Mouse (Mus musculus): ENCODE data around the gene Limk2.

Limk2 gene
- long read RNA-seq, experiment 1, partial matches to known transcripts, result 3 of 5 reads
- long read RNA-seq, experiment 1, other reads (novel, unspliced or antisense), result 1 of 5 reads
- long read RNA-seq, experiment 2, partial matches to known transcripts, result 7 of 16 reads
- long read RNA-seq, experiment 2, other reads (novel, unspliced or antisense), result 4 of 16 reads

DNA sequence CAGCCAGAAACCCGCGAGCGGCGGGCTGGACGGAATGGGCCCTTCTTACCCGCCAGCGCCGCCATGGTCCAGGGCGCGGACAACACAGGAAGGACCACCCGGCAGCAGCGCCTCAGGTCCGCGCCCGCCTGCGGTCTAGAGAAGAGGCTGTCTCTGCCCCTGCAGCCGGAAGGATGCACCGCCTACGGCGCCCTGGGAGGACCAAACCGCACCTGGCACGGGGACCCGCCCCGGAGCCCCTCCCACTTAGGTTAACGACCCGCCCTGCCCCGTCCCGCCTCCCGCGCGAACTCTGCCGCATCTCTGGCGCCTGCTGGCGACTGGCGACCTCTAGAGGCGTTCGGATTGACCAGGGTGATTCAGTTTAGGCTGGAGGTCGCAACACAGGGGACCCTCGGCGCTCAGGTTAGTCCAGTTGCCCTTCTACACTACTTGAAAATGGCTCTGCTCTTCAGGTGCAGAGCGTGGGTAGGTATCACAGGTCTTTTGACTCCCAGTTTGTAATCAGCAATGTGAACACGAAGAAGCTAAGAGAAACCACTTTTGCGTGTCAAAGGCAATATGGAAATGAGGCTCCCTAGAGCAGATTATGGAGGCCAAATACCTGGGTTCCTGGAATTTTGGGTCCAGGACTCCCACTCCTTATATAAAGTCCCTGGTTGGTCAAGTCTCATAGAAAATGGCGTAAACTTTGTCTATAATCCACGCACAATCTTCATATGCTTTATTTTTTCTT lies at the start of gene Limk2:
Gene Limk2, minus strand, starts transcription at position 193 of the 736 bp plus-strand sequence.
- intact Hi-C loops (cut with DNase I), result loop anchor here (2.0 to 5.0 kb wide), 3 partner anchors 22 to 62 kb away; partner anchors contain the start of gene Rnf185

DNA sequence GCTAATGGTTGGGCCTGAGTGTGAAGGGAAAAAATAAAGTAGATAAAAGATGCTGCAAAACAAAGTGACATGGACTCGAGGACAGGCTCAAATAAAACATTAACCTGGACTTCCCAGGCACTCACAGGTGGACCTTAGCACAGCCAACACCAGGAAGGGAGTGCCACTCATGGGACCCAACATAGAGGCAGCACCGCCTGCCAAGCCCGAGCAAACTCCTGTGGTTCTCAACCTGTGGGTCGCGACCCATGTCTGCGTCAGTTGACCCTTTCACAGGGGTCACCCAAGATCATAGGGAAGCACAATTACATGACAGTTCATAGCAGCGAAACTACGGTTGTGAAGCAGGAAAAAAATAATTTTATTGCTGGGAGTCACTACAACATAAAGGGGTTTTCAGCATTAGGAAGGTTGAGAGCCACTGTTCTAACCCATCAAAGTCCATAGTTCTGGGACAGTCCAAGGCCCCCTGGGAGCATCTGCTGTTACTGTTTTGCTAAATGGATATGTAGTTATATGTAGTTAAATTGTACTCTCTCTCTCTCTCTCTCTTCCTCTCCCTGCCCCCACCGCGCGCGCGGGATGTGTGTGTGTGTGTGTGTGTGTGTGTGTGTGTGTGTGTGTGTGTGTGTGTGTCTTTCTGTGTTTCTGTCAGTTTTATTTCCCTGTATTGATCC lies 49.6 kb upstream of the Limk2 start:
- intact Hi-C loops (cut with DNase I), result no loop called here

DNA sequence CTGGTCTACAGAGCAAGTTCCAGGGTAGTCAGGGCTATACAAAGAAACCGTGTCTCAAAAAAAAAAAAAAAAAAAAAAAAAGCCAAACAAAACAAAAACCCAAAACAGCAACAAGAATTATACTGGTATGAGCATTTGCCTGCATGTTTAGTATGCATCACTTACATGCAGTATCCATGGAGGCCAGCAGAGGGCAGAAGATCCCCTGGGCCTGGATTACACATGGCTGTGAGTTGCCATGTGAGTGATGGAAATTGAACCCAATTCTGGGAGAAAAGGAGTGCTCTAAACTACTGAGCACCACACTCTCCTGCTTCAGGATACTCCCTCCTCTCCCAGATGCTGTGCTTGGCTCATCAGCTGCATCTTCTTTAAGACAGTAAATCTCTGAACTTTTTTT lies 47.4 kb upstream of the Limk2 start:
- intact Hi-C loops (cut with DNase I), result no loop called here

DNA sequence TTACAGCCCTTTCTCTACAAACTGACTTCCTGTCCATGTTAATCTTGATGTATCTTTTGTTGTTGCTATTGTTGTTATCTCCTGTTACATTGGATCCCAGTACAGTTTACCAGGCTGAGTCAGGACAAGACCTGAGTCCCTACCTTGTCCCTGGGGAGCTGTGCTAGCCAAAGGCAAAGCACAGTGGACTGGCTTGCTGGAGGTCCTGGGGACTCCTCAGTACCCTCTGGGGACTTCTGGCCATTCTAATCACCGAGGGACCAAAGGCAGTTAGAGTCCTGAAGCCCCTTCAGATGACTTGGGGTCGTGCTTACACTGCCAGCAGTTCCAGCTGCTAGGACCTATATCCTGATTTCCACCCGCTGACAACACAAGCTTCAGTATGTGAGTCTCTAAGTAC lies 45.5 kb upstream of the Limk2 start:
- intact Hi-C loops (cut with DNase I), result loop anchor here (5.0 kb wide), 1 partner anchor 47 kb away; the partner anchor contains the start of gene Limk2

DNA sequence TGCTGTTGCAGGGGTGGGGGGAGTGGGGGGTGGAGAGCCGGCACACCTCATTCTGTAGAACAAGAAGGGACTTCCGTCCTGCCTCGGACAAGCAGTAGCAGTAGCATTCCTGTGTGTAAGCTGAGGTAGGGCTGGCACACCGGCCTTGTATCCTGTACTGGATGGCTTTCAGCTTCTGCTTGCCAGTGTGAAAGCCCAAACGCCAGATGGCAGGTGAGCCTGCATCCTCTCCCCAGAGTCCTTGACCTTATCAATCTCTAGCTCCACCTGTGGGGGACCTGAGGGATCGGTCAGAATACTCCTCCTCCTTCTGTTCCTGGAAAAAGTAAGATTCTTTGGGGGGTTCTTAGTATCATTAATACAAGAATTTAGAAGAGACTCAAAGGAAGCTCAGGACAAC lies 44.5 kb upstream of the Limk2 start:
- intact Hi-C loops (cut with DNase I), result loop anchor here (5.0 kb wide), 1 partner anchor 46 kb away; the partner anchor contains the start of gene Limk2

DNA sequence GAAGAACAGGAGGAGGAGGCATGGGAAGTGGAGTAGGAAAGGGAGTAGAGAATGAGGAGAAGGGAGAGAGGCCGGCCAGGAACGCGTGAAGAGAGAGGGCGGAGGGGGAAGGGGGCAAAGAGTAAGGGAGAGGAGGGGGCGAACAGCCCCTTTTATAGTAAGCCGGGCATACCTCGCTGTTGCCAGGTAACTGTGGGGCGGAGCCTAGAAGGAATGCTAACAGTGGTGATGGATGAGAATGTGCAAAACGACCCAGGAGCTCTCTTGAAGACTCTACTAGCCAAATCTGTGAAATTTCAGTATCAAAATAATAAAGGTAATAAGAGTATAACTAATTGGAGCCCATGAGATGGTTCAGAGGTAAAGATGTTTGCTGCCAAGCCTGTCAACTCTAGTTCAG lies 43.8 kb upstream of the Limk2 start:
- intact Hi-C loops (cut with DNase I), result loop anchor here (5.0 kb wide), 1 partner anchor 45 kb away; the partner anchor contains the start of gene Limk2

DNA sequence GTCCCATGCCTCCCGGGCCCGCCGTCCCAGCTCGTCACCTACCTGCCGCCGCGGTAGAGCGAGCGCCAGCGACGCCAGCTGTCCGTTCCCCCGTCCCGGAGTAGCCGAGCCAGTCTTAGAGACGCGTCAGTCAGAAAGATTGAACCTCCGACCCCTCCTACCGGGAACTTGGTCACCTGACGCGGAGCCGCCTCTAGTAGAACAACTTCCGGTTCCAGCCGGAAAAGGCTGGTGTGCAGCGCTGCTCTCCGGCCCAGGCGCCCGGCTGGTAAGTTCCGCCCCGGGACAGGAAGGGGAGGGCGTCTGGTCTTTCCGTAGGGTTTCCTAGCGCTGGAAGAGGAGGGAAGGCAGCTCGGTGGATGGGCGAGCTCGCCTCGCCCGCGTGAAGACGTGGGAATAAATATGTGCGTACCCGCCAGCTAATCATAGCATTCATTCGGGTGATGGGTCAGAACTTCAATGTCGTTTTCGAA lies 43.2 kb upstream of the Limk2 start, which contains the start of gene Rnf185:
Gene Rnf185, minus strand, starts transcription at position 197 of the 473 bp plus-strand sequence.
- intact Hi-C loops (cut with DNase I), result loop anchor here (5.0 kb wide), 1 partner anchor 45 kb away; the partner anchor contains the start of gene Limk2

DNA sequence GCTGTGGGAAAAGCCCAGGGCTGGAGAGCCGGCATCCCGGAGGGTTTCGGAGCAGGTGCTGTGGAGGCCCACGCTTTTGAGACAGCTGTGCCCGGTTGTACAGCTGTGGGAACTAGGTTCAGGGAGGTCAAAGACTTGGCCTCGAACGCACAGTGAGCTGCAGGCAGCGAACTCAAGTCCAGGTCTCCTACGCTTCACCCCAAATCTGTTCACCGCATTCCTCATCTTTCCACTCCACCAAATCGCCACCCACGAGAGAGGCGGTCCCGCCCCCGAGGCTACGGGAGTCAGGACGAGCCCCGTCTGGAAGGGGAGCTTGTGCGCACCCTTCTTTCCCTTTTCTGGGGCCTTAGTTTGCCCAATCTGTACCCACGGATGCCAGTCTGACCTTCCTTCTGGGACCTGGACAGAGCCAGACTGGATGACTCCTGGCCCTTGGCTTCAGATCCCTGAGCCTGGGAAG lies 42.7 kb upstream of the Limk2 start:
- intact Hi-C loops (cut with DNase I), result loop anchor here (5.0 kb wide), 1 partner anchor 44 kb away; the partner anchor contains the start of gene Limk2

DNA sequence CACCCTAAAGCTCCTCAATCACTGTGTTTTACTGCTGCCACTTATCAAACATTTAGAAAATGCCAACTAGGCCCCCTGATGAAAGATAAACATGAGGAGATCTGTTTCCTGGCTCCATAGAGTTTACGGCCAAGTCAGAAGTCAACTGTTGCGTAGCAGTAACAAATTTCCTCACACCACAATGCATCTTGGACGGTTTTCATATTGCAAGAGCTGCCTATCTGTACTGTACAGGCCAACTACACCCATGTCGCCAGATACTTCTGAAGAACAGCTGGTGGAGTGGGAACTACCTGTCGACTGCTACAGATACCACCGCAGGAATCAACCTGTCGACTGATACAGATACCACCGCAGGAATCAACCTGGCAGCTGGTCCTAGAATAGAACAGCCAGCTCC lies 35.9 kb upstream of the Limk2 start:
- intact Hi-C loops (cut with DNase I), result no loop called here

DNA sequence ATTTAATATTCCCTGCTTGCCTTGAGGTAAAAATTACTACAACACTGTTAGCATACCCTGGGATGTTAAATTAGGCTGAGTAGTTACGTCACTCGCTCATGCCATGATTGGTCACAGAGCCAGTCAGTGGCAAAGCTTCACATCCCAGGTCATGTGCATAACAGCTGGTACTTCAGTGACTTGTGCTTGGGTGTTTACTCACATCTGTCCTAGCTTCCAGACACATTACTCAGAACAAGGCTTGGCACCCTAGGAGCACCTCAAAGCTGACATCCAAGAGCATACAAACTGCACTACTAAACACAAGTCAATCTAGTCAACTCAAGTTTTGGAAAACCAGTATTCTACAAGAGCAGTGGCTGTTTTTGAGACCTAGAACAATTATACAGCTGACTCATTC lies 34.1 kb upstream of the Limk2 start:
- intact Hi-C loops (cut with DNase I), result no loop called here

DNA sequence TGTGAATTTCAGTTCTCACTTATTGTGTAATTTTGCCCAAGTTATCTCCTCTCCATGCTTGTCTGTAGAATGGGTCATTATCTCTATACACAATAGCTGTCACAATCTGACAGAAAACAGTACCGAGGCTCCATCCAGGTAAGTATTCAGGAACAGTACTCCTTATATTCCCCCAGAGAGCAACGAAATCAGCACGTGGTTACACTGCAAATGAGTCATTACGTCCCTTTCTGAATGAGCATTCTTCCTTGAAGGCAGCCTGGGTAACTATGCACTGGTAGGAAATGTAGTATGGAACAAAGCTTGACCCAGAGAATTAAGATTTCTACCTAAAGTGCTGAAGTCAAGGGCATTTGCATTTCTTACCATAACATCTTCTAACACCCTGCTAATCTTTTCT lies 33.7 kb upstream of the Limk2 start:
- intact Hi-C loops (cut with DNase I), result no loop called here

DNA sequence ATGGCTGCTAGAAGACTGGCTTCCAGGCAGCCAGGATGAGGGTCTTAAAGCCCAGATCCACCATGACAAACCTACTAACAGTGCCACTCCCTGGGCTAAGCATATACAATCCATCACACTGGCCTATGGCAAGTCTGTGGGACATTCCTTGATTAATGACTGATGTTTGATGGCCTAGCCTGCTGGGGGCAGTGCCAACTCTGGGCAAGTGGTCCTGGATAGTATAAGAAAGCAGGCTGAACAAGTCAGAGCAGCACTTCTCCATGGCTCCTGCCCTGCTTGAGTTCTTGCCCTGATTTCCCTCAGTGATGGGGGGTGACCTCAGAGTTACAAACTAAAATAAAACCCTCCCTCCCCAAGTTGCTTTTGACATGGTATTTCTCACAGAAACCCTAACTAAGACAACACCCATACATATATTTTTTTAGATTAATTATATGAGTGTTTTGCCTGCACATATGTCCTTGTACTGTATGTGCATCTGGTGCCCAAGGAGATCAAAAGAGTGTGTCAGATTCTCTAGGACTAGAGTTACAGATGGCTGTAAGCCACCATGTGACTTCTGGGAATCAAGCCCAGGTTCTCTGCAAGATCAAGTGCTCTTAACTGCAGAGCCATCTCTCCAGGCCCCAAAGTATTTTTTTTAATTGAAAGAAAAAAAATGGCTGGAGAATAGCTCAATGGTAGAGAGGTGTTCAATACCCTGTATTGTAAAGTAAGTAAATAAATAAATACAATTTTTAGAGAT lies 32.9 kb upstream of the Limk2 start:
- intact Hi-C loops (cut with DNase I), result no loop called here

DNA sequence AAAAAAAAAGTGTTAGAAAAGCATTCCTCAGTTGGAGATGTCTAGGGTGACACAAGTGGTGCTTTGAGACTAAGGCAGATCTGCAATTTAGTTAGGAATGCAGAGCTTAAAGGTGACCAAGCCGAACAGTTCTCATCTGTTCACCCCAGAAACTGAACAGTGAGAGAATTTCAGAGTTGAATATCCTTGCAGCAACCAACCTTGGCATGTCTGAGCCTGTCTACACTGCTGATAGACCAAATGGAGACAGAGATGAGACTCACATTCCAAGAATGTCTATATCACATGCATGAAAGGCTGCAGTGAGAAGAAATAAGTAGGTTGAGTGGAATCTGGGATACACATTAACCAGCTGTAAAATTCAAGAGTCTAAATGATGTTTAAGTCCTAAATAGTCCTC lies 28.6 kb upstream of the Limk2 start:
- intact Hi-C loops (cut with DNase I), result no loop called here

DNA sequence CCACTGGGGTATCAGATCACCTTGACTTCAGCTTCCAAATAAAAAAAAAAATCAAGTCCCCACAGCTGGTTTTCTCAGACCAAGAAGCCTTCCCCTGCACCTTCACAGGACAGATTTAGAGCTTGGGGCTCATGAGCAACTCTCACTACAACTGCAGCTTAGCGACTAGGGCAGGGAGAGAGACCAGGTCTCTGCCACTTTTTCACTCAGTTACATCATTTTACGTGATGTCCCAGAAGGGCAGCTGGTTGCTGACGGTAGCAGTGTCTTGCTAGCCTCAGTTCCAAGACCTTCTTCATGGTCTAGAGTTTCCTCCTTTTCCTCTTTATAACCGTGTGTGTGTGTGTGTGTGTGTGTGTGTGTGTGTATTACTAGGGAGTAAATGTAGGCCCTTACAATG lies 24.8 kb upstream of the Limk2 start:
- intact Hi-C loops (cut with DNase I), result no loop called here

DNA sequence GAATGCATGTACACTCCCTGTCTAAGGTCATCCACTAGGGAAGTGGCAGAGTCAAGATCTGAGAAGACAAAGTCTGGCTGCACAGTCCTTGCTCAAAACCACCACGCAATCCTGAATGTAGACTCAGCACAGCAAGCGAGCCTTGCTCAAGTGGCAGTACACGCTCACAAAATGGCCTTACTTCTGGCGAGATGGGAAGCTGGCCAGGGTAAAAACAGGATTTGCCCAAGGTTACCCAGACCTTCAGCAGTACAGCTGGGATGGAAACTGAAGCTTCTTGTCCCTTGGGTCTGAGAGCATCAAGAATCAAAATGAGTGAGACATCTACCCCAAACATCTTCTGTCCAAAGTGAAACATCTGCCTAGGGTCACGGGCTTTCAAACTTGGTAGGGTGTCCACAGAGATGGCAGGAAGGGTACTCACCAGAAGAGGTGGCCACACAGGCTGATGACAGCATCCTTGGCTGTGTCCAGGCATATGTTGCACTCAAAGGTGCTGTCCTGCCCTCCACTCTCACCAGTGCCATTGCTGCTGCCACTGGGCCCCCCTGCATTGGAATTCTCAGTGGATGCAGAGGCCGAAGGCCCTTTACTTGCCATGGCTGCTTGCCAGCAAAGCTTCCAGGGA lies 23.1 kb upstream of the Limk2 start:
- intact Hi-C loops (cut with DNase I), result no loop called here

DNA sequence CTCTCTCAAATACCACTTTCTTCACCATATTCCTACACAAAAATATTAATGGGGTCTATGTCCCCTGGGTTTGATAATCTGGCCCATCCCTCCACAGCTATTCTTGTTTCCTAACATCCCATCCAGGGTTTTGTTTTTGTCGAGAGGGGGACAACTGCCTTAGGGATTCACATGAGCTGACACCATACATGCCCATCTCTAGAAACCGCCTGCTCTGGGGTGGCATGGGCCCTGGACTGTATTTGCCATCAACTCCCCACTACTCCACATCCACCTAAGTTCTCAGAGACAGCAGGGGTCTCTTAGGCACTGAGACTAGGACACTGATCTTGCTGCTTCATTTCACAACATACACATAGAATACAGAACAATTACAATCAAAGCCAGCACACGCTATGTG lies 22.5 kb upstream of the Limk2 start:
- intact Hi-C loops (cut with DNase I), result no loop called here

DNA sequence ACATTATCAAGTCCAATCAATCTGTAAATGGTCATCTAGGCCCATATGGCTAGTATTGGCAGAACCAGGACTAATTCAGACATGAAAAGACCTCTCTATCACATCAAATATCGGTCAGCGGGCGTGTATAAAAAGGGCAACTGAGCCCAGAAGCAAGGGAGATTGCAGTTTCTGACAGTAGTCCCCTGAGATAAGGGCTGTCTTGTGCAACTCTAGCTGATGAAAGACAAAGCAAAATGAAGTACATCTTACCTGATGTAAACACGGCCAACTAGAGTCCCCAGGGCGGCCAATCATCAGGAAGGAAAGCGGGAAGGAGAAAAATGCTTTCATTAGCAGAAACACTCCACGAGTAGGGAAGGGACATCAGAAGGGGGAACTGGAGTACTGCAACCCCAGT lies 19.6 kb upstream of the Limk2 start:
- intact Hi-C loops (cut with DNase I), result no loop called here

DNA sequence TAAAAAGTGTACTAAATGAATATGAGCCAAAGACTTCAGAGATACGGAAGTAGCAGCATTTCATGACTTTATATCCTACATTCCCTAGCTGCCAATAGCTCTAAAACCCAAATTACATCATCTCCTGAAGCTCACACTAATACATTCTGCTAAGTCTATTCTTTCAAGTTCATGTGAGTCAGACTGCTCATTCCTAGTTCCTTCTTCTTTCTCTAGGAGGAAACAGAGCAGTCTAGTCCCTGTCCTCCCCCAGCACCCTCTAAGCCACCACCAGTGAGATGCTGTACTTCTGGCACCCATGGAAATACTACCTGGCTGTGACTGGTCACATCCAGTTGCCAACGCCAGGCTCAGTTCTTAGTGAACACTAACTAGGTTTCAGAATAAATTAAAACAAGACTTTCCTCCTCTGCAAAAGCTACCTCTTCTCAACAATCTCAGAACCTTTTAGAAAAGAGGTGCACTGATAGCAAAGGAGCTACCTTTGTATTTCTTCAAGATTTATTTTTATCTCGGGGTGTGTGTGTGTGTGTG lies 18.8 kb upstream of the Limk2 start:
- intact Hi-C loops (cut with DNase I), result no loop called here

DNA sequence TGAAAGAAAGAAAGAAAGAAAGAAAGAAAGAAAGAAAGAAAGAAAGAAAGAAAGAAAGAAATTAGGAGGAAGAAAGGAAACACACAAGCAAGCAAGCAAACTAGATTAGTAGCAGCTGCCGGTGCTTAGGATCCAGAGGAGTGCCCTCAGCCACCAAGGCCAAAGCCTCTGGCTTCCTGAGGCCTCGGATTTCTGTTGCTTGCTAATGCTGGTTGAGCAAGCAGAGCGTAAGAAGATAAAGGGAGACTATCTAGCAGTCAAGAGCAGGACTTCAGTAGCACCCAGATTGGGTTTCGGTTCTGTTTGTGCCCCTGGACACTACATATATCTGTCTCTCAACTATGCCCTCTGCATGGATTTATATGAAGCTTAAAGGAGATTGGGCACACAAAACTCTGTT lies 13.3 kb upstream of the Limk2 start:
- intact Hi-C loops (cut with DNase I), result no loop called here

DNA sequence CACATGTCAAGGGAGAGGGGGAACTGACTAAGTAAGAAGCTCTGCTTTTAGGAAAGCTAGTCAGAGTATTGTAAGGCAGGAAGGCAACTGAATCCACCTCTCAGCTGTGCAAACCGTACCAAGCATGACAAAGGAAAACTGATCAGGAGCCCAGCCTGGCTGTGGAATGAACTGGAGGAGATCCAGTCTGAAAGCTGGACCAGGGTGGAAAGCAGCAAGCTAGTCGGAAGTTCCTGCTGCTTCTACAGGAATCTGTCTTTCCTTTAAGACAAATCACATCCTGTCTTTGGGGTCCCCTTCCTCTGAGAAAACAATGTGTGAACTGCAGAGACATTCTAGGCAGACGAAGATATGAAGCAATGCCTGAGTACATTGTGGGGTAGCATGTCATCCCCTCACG lies 9.8 kb upstream of the Limk2 start:
- intact Hi-C loops (cut with DNase I), result no loop called here

Data from adrenal gland (tissue).